Mouse (Mus musculus): ENCODE measurements around the gene Tubgcp2. TPM values are rescaled to one million over a fixed set of nuclear protein-coding genes. Genes with fewer than 3 reads are reported as not detected.

Tubgcp2 gene
- total RNA-seq, 2 experiments from 2014 or later, result 25.4 to 27.2 TPM

GRCm38 (mm10) chr7:140048361-140049114, 12.1 kb upstream of the Tubgcp2 start, which contains the start of gene Msx3:
Msx3 (minus strand) TSS chr7:140049089.
- intact Hi-C loops (cut with DNase I), result no loop called here
- DNase-seq (ENCODE audit: low spot score), result no peak

GRCm38 (mm10) chr7:140047811-140048311, 11.4 kb upstream of the Tubgcp2 start:
- DNase-seq (ENCODE audit: low spot score), result no peak
- intact Hi-C loops (cut with DNase I), result no loop called here

GRCm38 (mm10) chr7:140045546-140045945, 9.1 kb upstream of the Tubgcp2 start:
- intact Hi-C loops (cut with DNase I), result no loop called here
- no peak for DNase-seq (ENCODE audit: low spot score)

GRCm38 (mm10) chr7:140042728-140043127, 6.3 kb upstream of the Tubgcp2 start:
- no peak for DNase-seq (ENCODE audit: low spot score)
- intact Hi-C loops (cut with DNase I), result no loop called here

DNA sequence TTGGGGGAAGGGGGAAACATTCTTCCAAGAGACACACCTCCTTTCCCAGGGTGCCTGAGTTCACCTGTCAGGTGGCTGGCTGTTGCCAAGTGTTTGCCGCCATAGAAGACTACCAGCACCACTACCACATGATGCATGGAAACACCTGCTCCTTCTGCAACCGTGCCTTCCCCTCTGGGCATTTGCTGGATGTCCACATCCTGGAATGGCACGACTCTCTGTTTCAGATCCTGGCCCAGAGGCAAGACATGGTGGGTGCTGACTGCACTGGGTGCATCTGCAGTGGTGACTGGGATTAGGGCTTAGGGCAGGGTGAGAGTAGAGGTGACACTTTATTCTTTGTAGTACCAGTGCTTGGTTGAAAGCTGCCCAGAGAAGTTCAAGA, 694 bp upstream of the Tubgcp2 start:
- intact Hi-C loops (cut with DNase I), result loop anchor here (5.0 to 10.0 kb wide), 2 partner anchors 78 to 100 kb away; partner anchors contain the start of genes Echs1, Mtg1 and Paox

GRCm38 (mm10) chr7:140035456-140035855, 1.0 kb downstream of the Tubgcp2 start:
- intact Hi-C loops (cut with DNase I), result loop anchor here (5.0 to 10.0 kb wide), 2 partner anchors 79 to 102 kb away; partner anchors contain the start of genes Echs1, Mtg1 and Paox
- no peak for DNase-seq (ENCODE audit: low spot score)

More for the DNA sequence above, 694 bp upstream of the Tubgcp2 start:
- DNase-seq (ENCODE audit: low spot score), result no peak

GRCm38 (mm10) chr7:140033386-140033785, 3.1 kb downstream of the Tubgcp2 start:
- intact Hi-C loops (cut with DNase I), result loop anchor here (10.0 kb wide), 1 partner anchor 81 kb away; the partner anchor contains the start of genes Echs1 and Paox
- no peak for DNase-seq (ENCODE audit: low spot score)

- DNase-seq (ENCODE audit: low spot score), result no peak
- intact Hi-C loops (cut with DNase I), result loop anchor here (10.0 kb wide), 1 partner anchor 82 kb away; the partner anchor contains the start of genes Echs1 and Paox
Measured at GRCm38 (mm10) chr7:140032366-140032765, 4.1 kb downstream of the Tubgcp2 start.

DNA sequence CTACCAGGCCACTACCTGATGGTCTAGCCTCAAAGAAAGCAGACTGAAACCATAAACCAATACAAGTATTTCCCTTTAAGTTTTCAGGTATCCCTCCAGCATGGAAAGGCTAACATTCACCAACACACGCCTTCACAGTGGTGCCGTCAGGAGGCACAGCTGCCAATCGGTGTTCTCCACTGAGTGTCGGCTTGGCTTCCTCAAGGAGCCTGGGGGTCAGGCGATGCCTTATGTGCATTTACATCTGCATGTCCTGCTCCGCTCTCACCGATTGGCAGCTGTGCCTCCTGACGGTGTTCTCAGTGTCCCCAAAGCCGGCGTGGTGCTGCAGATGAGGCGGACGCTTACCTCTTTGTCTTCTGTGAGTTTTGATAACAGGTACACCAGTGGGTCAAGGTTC, 4.7 kb downstream of the Tubgcp2 start:
- intact Hi-C loops (cut with DNase I), result loop anchor here (10.0 kb wide), 1 partner anchor 83 kb away; the partner anchor contains the start of genes Echs1 and Paox
- DNase-seq (ENCODE audit: low spot score), result no peak

DNA sequence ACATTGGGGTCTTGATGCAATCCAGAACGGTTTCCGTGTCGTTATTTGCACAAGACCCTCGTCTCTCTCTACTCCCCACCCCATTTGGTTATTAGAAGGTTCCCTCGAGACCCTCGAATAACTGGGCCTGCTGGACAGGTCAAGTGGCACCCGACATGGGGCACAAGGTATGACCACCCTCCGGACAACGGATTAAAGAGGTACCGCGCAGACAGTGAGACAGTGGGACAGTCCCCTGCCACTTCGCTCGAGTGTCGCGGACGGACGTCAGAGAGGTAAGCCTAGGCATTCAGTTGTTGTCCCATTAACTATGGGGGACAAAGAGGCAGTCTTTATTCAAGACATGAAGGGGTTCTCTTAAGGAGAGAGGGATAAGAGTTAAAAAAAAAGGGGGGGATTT, 25.1 kb downstream of the Tubgcp2 start:
- no peak for DNase-seq (ENCODE audit: low spot score)
- intact Hi-C loops (cut with DNase I), result no loop called here

- DNase-seq (ENCODE audit: low spot score), result no peak
- intact Hi-C loops (cut with DNase I), result no loop called here
Measured at GRCm38 (mm10) chr7:140007781-140008180, 28.7 kb downstream of the Tubgcp2 start.

DNA sequence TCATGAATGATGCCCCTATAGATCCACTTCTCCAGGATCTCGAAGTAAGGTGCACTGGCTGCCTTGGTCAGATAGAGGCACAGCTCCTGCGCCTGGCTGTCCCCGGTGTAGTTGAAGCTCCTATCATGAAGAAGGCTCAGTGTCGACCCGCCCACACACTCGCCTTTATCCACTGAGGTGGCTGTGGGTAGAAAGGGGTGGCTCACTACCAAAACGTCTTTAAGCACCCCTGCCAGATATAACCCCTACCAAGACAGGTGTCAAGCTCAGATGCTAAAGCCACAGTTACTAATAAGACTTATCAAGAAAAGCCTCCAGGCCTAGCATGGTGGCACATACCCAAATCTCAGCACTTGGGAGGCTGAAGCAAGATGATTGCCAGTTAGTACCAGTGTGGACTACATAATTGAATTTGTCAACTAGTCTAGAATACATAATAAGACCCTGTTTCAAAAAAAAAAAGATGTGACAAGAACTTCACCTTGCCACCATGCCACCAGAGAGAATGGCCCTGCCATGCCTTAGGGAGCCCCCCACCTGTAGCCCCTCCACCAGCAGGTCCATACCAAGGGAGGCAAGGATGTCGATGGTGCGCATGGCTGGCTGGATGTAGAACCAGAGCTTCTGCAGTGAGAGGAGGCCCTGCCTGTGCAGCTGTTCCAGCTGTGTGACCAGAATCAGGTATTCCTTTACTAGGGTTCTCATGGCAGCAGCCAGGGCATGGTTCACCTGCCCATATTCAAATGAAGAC, 29.4 kb downstream of the Tubgcp2 start:
- DNase-seq (ENCODE audit: low spot score), result no peak
- intact Hi-C loops (cut with DNase I), result no loop called here

DNA sequence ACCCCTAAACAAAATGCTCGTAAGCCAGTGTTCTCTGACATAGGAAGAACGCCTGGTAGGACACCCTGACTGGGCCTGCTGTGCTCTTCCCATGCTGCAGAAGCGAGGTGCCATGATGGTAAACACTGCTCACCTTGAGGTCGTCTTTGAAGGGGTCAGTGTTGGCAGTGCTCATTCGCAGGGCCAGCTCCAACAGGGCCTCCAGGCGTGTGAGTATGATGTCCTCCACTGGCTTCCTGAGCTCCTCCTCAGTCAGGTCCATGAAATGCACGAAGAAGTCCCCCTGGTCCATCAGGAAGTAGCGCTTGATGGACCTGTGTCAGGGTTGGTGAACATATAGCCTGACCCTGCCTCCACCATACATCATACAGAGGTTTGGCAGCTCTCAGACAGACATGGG, 31.8 kb downstream of the Tubgcp2 start:
- intact Hi-C loops (cut with DNase I), result no loop called here
- DNase-seq (ENCODE audit: low spot score), result no peak

DNA sequence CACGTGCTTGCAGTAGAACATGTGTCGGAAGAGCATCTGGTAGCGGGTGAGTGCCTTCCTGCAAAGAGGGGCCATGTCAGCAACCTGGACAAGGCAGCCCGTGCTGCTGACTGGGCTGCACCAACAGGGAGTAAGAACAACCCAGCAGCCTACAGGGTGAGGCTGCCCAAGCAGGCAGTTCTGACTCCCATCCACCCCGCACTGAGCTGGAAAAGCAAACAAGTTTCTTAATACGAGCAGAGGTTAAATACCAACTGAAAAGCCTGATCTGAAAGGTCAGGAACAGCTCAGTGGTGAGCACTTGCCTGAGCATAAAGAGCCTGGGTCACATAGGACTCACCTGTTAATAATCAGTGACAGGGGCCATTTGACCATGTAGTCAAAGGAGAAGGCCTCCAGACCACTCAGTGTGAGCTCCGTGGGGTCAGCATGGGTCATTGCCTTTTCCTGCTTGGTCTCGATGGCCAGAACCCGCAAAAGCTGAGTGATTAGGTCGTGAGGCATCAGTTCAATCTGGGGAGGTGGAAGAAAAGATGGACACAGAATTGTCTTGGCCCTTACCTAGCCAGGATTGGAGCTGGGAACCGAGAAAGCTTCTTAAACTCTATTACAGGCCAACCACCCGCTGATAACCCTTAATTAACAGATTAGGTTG, 35.3 kb downstream of the Tubgcp2 start:
- intact Hi-C loops (cut with DNase I), result no loop called here
- no peak for DNase-seq (ENCODE audit: low spot score)

- peak; percentile 0 for DNase-seq (ENCODE audit: low spot score)
- intact Hi-C loops (cut with DNase I), result no loop called here
Measured at GRCm38 (mm10) chr7:139998691-139999350, 37.6 kb downstream of the Tubgcp2 start.

GRCm38 (mm10) chr7:139994676-139995075, 41.8 kb downstream of the Tubgcp2 start:
- DNase-seq (ENCODE audit: low spot score), result no peak

GRCm38 (mm10) chr7:139994202-139994601, 42.3 kb downstream of the Tubgcp2 start:
- intact Hi-C loops (cut with DNase I), result loop anchor here (2.0 kb wide), 2 partner anchors 25 to 89 kb away; no protein-coding TSS in a partner anchor
- DNase-seq (ENCODE audit: low spot score), result no peak

More at GRCm38 (mm10) chr7:139994676-139995075, 41.8 kb downstream of the Tubgcp2 start:
- intact Hi-C loops (cut with DNase I), result loop anchor here (2.0 kb wide), 2 partner anchors 26 to 90 kb away; no protein-coding TSS in a partner anchor

- intact Hi-C loops (cut with DNase I), result no loop called here
- no peak for DNase-seq (ENCODE audit: low spot score)
Measured at GRCm38 (mm10) chr7:139993532-139993931, 42.9 kb downstream of the Tubgcp2 start.

DNA sequence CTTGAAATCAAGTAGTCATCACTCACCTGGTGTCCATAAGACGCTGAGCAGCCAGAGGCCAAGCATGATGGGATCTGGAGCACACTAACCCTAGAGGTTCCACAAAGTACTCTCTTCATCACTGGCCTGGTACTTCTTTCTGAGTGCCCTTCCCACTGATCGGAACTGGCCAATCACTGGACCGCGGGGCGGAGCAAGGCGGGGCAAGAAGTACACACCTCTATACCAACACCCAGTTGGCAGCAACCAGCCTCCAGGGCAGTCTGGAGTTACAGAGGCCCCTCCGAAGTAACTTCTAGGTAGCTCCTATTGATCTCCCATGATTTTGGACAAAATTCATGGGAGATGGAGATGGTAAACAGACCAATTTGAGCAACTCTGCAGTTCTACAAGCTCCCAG, 44.1 kb downstream of the Tubgcp2 start, which contains the start of gene Adam8:
Gene Adam8 (minus strand): TSS at position 157 of the 400 bp plus-strand sequence.
- intact Hi-C loops (cut with DNase I), result no loop called here
- no peak for DNase-seq (ENCODE audit: low spot score)
